Mouse (Mus musculus): ENCODE data around the gene Man2a2.

Man2a2 gene

DNA sequence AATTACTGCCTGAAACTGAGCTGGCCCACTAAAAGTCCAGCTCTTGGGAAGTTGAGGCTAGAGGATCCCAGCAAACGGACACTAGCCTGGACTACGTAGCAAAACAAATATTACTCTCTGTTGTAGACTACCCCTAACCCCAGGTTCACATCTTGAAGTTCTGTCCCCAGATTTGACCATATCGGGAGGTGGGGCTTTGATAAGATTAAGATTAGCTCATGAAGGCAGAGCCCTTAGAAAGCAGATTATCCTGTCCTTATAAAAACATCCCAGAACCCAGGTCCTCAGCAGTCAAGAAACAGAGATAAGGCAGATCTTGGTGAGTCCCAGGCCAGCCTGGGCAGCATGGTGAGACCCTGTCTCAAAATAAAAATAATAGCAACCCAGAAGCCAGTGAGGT is 991 bp upstream of the Man2a2 start:
- in situ Hi-C loops (cut with MboI; ENCODE audit: low sequenced_read_pairs) = no loop called here

DNA sequence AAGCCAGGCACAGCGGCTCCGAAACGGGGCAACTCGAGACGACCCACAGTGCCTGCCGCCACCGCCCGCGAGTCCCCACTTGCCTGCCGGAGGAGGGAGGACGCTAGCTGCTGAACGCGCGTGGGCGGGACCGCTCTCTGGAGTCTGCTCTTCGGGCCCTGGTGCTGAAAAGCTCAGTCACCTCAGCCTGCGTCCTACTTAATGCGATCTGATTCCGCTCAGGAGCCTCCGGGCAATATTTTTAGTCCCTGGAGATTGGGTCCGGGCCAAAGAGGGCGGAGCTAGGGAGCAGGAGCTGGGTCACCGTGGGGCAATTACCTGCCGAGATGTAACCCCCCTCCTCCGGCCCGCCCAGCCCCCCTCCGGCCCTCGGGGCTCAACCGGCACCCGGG is 530 bp downstream of the Man2a2 start:
- in situ Hi-C loops (cut with MboI; ENCODE audit: low sequenced_read_pairs) = no loop called here

DNA sequence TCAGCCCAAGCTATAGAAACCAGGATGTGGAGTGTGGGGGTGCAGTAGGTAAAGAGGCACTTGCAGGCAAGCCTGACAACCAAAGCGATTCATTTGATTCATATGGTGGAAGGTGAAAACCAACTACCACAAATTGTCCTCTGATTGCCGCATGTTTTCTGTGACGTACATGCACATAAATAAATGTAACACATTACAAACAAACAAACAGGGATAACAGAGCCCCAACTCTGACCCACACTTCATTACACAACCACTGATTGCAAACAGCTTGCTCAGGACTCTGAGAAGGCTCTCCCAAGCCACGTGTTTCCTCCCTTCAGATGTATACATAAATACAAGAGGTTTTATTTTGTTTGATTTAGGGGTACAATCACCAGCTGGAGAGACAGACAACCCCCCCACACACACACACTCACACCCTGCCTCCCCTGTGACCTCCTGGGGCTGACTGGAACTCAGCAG is 1.2 kb downstream of the Man2a2 start:
- in situ Hi-C loops (cut with MboI; ENCODE audit: low sequenced_read_pairs) = no loop called here

DNA sequence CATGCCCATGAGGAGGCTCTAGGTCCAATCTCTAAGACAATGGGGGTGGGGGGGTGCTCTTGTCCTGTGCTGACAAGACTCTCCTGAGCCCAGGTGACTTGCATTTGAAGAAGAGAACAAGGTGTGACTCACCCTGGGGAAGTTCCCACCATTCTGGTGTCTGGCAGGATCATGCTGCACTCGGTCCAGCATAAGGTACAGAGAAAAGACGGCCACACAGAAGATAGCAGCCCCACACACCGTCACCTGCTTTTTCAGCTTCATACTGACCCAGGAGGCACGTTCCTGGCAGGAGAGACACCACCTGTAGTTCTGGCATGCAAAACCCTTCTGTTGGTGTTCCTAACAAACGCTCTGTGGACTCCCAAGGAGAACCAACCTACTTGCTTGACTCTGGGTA is 1.7 kb downstream of the Man2a2 start:
- in situ Hi-C loops (cut with MboI; ENCODE audit: low sequenced_read_pairs) = no loop called here

DNA sequence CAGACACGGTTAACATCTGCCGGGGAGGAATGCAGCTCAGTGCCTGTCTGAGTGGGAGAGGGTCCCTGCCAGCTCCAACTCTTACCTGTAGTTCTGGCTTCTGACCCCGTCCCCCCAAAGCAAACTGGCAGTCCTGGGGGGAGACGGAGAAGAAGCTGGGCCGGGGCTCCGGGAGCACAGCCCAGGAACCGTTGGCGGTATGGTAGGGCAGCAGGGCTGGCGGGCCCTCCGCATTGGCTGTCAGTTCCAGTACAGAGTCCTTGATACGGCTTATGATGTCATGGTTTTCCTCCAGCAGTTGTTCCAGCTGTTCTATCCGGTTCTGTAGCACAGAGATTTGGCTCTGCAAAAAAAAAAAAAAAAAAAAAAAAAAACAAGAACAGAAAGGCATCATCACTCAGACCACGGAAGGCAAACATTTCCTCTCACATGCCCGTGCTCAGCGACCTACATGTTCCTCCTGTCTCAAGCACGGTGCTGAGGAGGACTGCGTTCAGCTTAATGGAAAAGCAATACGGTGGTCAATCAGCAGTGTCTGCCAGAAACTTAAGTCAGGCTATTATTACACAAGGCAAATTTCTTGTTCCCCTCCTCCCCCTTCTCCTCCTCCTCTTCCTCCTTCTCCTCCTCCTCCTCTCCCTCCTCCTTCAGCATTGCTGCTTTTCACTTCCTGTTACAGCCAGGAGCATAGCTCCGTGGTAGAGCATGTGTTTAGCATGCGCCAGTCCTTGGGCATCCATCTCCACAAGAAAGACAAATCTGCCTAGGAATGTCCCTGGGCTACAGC is 2.3 kb downstream of the Man2a2 start:
- in situ Hi-C loops (cut with MboI; ENCODE audit: low sequenced_read_pairs) = no loop called here

DNA sequence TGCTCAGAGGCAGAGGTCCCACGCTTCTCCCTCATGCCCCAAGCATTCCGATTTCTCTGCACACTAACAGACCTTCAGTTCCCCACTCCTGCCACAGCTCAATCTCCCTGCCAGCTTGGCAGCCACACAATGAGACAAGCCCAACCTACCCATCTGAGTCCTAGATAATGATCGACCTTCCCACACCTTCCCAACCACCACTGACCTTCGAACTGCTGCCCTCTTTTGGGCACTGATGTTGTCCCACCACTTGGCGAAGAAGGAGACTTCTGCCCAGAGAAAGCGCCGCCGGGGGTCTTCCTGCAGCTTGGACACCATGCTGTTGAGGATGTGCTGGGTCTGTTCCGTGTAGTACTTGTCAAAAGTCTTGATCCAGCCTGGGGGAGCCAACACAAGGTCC is 3.2 kb downstream of the Man2a2 start:
- in situ Hi-C loops (cut with MboI; ENCODE audit: low sequenced_read_pairs) = no loop called here

DNA sequence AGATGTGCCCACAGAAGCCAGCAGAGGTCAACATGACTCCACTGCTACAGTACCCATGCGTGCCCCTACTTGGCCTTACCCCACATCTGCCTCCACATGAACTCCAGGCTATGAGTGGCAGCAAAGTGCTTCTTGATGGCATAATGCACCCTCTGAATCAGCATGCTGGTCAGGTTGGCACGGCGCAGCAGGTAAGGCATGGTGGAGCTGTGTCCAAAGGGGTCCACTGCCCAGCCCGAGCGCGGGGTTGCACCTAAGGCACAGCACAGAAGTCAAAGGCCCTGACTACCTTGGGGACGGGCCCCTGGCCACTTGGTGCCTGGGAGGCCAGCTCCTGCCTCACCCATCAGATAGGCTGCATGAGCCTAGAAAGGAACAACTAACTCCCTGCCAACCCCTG is 3.9 kb downstream of the Man2a2 start:
- in situ Hi-C loops (cut with MboI; ENCODE audit: low sequenced_read_pairs) = no loop called here

DNA sequence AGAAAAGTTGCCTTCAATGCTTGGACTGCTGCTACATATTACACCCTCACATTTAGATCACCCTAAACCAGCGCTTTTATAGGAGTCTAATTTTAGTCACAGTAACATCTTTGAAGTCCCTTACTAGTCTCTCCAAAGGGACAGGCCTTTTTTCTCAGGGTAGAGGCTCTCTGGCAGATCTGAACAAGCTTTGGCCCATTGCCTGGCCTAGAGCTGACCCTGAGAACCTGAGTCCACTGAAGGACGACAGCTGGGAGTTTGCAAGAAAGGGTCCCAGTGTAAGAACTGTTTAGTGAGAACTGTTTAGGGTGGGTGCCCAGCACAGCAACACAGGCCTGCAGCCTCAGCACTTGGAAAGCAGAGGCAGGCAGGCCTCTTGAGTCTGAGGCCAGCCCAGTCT is 5.4 kb downstream of the Man2a2 start:
- in situ Hi-C loops (cut with MboI; ENCODE audit: low sequenced_read_pairs) = no loop called here

DNA sequence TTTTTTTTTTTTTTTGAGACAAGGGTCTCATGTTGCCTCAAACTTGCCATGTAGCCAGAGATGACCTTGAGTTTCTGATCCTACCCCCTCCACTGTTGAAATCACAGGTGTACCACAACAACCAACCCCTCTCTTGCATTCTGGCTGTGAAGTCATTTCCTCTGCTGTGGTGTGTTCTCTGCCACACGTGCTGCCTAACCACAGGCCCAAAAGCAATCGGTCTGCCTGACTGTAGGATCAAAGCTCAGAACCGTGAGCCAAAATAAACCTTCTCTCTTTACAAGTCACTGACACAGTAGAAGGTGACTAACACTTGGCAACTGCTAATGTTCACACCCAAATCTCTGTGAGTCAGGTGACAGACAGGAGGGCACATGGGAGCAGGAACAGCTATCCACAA is 10.7 kb downstream of the Man2a2 start:
- in situ Hi-C loops (cut with MboI; ENCODE audit: low sequenced_read_pairs) = no loop called here

DNA sequence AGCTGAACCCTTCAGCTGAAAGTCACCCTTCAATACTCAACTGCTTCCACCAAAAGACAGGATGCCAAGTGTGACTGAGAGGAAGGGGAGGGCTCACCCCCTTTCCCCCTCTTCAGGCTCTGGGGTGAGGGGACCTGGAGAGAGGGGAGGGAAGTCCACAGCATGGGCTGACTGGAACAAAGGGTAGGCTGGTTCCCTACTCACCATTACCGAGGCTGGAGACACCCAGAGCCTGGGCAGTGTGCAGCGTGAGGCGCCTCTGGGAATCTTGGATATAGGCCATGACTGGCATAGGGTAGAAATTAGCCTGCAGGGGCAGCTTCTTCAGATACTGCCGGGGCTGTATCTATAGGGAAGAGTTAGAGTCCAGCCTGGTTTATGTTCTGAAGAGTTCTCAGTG is 13.1 kb downstream of the Man2a2 start:
- in situ Hi-C loops (cut with MboI; ENCODE audit: low sequenced_read_pairs) = no loop called here

DNA sequence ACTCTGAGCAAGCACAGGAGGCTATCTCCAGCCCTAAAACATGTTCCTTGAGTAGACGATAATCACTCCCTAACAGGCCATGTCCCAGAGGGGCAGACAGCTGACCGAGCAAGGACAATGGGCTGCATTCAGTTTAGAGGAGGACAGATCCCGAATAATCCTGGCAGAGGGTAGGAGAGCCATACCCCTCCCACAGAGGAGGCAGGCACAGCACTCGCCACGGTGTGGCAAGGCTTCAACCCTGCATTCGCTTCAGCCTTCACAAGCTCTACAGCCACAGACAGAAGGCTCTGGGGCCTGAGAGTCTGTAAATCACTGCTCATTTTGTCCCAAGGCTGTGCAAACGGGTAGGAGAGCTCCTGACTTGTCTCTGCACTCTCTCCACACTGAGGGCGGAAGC is 14.0 kb downstream of the Man2a2 start:
- in situ Hi-C loops (cut with MboI; ENCODE audit: low sequenced_read_pairs) = no loop called here

DNA sequence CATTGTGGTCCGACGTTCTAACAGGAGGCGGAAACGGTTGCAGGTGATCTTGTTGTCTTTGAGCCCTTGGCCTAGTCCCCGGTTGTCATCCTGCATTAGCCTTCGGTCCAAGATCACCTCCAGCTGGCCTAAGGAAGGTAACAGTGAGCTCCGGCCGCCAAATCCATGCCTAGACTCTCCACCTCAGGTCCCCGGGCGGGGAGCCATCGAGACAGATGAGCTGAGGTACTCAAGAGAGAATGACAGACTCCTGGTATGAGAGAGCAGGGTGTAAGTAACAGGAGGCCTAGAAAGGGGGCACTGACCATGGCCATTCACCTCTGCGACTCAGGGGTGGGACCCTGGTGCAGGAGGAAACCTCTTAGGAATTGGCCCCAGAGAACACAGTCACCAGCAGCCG is 14.8 kb downstream of the Man2a2 start:
- in situ Hi-C loops (cut with MboI; ENCODE audit: low sequenced_read_pairs) = no loop called here

DNA sequence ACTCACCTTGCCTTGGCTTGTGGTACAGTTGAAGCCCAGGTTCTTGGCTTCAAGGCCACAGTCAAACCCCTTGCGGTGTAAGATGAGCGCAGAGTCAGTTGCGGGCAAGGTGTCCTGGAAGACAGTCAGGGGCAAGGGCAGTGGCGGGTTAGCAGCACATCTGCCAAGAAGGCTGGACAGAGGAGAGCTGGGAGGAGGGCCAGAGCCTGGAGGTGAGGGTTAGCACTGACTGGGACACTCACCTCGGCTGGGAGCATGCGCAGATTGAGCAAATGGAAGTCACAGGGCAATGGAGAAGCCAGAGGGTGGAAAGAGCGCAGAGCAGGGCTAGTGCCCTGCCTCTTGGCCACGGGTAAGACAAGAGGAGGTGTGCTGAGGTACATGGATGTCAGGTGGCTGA is 18.3 kb downstream of the Man2a2 start:
- in situ Hi-C loops (cut with MboI; ENCODE audit: low sequenced_read_pairs) = no loop called here

DNA sequence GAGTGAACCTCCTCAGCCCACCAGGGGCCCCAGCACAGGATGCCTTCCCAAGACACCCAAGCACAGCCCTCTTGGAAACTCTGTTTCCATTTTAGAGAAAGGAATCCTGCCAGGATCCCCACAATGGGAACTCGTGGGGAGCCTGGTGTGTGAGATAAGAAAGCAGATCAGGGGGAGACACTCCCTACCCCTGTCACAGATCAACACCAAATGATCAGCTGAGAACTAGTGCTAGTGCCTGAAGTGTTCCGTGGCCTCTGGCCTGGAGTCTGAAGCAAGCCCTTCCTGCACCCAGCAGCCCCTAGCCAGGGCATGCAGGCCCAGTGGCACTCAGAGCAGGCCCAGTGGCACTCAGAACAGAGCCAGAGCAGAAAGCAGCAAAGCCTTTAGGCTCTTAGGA is 20.4 kb downstream of the Man2a2 start:
- in situ Hi-C loops (cut with MboI; ENCODE audit: low sequenced_read_pairs) = no loop called here

DNA sequence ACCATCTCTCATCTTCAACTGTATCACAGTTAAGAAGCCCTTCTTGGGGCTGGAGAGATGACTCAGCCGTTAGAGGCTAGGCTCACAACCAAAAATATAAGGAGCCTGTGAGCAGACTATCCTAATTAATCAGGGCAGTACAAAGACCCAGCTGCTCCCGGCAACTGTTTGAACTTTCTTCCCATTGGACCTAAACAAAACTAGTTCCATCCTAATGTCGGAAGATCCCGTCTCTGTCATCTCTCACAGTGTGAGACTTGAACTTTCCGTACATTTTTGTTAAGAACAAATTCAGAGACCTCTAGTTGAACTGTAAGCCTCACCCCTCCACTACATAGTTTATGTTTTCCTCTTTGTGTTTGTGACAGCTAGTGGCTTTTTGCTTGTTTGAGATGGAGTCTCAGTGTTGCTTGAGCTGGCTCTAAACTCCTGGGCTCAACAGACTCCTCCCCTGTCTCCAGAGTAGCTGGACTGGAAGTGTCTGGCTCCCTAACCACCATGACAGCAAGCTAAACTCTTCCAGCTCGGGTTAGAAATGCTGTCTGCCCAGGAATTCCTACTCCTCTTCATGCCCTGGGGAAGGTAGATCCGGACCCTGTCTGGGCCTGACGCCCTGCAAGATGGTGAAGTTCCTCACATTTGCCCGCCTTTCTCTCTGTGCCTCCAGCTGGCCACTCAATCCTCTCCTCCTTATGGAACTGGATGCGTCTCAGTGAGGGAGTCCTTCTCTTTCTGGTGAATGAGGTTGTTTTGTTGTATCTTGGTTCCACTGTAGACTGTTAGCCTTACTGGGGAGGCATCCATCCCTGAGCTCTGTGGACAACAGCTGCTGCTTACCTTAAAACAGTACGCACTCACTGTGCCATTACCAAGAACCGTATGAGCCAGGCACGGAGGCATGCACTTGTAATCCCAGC is 23.2 kb downstream of the Man2a2 start:
- in situ Hi-C loops (cut with MboI; ENCODE audit: low sequenced_read_pairs) = no loop called here

DNA sequence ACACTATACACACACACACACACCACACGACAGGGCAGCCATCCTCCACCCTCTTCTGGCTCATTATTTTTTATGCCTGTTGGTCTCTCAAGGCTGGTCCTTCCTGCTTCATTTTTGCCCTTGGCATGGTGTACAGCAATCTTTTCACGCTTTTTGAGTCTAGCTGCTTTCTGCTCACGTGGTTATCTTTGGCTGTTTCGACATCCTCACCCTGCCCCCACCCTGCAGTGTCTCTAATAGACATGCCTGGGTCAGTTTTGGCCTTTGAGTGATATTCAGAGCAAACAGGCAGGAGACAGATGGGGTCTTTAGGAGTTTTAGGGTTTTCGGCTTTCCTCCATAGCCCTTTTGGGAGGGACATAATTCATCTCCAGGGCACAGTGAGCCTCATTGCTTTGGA is 24.3 kb downstream of the Man2a2 start:
- in situ Hi-C loops (cut with MboI; ENCODE audit: low sequenced_read_pairs) = no loop called here

DNA sequence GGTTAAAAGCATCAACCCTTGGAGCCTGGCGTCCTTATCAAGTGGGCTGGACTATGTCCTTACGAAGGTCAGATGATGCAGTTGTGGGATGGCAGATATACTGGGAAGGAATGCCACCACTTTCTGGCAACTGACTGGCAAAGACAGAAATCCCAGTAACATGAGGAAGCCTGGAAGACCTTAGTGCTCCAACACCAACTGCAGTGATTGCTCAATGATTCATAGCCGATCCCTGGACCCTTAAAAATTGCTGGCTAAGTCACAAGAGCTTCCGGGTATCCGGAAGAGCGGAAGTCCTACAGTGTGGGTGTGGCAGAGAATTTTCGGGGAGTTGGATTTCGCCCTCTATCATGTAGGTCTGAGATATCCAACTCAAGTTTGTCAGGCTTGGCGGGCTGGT is 25.0 kb downstream of the Man2a2 start:
- in situ Hi-C loops (cut with MboI; ENCODE audit: low sequenced_read_pairs) = no loop called here

DNA sequence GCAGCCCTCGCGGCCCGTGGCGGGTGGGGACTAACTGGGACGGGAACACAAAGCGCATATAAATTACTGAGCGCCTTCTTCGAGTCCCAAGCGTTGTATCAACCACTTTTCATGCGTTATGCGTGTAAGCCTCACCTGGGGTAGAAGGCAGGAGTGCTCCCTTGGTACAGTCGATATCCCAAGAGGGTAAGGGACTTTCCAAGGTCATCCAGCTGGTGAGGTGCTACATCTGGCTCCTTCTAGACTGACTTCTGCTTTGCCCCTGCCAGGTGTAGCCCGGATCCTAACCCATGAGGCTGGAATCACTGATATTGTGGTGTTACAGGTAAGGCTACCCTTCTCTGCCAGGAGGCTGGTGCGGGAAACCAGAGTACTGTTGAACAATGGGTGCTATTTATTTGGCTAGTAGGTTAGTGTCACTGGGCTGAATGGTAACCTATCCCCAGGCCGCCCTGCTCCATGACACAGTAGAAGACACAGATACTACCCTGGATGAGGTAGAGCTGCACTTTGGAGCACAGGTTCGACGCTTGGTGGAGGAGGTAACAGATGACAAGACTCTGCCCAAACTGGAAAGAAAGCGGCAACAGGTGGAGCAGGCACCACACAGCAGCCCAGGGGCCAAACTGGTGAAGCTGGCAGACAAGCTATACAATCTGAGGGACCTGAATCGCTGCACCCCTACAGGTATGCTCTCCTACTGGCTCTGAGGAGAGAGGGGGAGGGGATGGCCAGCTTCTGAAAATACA is 27.7 kb downstream of the Man2a2 start:
- in situ Hi-C loops (cut with MboI; ENCODE audit: low sequenced_read_pairs) = no loop called here

DNA sequence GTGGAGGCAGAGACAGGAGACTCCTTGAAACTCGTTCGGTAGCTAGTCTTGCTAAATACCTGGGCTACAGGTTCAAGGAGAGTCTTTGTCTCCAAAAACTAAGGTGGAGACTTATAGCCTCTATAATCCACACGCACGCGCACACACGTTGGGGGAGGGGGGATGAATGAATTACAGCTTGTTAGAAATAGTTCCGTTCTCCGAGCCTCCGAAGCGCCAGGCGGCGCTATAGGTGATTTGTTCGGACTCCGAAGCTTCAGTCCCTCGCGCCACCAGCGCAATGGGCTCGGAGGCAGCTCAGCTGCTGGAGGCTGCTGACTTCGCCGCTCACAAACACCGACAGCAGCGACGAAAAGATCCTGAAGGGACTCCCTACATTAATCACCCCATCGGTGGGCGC is 28.3 kb downstream of the Man2a2 start, which contains the start of gene Hddc3:
Gene Hddc3 (plus strand): TSS at position 247 of the 400 bp plus-strand sequence.
- in situ Hi-C loops (cut with MboI; ENCODE audit: low sequenced_read_pairs) = no loop called here

DNA sequence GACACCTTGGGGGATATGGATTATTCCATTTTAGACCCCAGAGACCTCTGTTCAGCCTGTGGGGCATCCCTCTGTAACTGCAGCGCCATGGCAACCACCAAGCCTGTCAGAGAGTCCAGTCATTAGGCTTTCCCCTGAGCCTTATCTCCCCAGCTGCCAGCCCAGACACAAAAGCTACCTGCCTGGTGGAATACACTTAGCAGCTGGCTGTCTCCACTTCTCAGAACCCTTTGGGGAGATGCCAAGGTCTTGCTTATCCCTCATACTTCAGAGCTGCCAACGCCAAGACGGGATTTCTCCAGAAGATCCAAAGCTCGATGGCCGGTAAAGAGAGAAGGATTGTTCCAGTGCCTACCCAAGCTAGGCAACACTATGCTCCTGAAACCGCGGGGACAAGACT is 29.4 kb downstream of the Man2a2 start:
- in situ Hi-C loops (cut with MboI; ENCODE audit: low sequenced_read_pairs) = no loop called here

DNA sequence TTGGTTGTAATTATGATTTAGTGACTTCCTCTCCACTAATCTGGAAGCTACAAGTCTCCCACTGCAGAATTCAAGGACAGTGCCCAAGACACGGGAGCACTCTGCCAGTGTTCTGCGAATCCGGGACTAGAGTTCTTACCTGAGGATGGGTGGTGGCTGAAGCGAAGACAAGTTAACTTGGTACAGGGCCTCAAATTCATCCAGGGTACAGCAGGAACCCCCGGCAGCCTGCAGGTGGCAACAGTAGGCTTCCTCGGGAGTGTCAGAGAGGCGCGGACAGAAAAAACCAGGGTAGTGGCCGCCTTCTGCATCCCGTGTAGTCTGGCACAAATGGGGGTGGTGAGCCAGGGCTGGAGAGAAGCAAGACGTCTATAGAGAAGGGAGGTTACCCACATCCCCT is 30.4 kb downstream of the Man2a2 start, which contains the start of gene Unc45a:
Gene Unc45a (minus strand): TSS at position 213 of the 400 bp plus-strand sequence.
- in situ Hi-C loops (cut with MboI; ENCODE audit: low sequenced_read_pairs) = no loop called here

All from CH12F3 (cell line).